8 mouse cellular contexts compared by ENCODE assay signal in the genomic region with DNA sequence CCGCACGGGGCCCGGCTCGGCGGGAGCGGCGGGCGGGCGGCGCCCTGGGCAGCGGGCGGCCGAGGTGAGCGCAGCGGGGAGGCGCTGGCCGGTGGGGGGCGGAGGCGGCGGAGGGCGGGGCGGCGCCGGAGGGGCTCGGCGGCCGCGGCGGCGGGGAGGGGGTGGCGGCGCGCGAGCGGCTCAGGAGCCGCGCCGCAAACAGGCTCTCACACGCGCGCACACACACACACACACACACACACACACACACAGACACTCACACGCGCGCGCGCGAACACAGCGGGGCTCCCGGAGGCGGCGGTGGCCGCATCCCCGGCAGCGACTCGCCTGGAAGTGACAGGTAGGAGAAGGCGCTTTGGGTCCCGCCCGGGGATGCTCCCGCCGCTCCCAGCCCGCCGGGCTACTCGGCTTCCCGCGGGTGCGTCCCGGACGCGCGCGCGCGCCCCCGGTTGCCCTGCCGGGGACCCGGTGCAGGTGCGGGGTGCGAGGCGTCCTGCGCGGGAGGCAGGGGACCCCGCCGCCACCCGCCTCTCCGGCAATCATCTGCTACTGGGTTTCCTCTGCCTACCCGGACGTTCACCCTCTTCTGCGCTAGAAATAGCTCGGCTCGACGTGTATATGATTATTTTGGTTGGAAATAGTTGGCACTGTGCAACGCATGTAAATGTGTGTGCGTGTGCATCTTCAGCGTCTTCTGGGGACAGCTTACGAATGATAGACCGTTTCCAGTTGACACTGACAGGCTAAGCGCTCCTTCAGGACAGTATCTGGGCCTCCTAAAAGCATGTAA. TPM values are rescaled to one million over a fixed set of nuclear protein-coding genes. Genes with fewer than 3 reads are reported as not detected.
DNase-seq lines count a peak whose midpoint lies in the region; ATAC-seq and TF ChIP-seq lines count a peak whose summit lies in the region.

No protein-coding gene starts in this region.

- ATAC-seq in frontal cortex, adult (ENCODE audit: low TSS enrichment): peak; percentile 42
- peak; percentile 24 to 34 for ATAC-seq in hematopoietic stem cell, adult 5-6 weeks (replicated peaks in 1 of 2; ENCODE audit: insufficient read depth in 1 of 2, low FRiP score in 2 of 2, low TSS enrichment in 1 of 2, low read depth in 1 of 2, poor library complexity in 2 of 2, severe bottlenecking in 2 of 2)

- no peak for TF ChIP-seq CTCF in cerebellum, adult 2 months (IDR thresholded peaks at IDR 0.05; ENCODE audit: borderline replicate concordance, insufficient read depth, low read depth, low read length)

- H3K4me3 ChIP-seq in cerebellum, adult 2 months (replicated peaks; ENCODE audit: insufficient read depth, low read depth, low read length): peak overlapping the region; percentile 80

- DNase-seq in Muller cell, postnatal 12 days (ENCODE audit: inconsistent ontology term): peak; percentile 71
- DNase-seq in cerebellum, adult 2 months: peak; percentile 80 to 84
- DNase-seq in layer of hippocampus, postnatal 10 days (ENCODE audit: low spot score in 2 of 2): peak; percentile 51 to 64
- peak; percentile 59 for DNase-seq in lung, postnatal 10 days
- DNase-seq in retina, embryonic 14.5 days (ENCODE audit: low spot score): peak; percentile 70
- DNase-seq in thymus, postnatal 4 days: peak; percentile 84

- H3K4me1 ChIP-seq in cerebellum, adult 2 months (ENCODE audit: control insufficient read depth, insufficient read depth, low read length): peaks cover 11% of the 10 kb centered on the region; the same call in 1 of the 2 replicates

- H3K27me3 ChIP-seq in cerebellum, adult 2 months (ENCODE audit: control insufficient read depth, insufficient read depth, low read length): no peaks in the 10 kb centered on the region

- H3K27ac ChIP-seq in cerebellum, adult 2 months (ENCODE audit: insufficient read depth, low read length): peak overlapping the region; percentile 98

- peak; percentile 34; the same call in 1 of the 2 replicates for TF ChIP-seq POLR2A in cerebellum, adult 2 months (IDR thresholded peaks at IDR 0.05; ENCODE audit: borderline replicate concordance, insufficient read depth, low read length)

- WGBS in cerebellum, adult 2 months: 2% methylated on average over 62 of the region's 97 CpGs

RNA-seq across cellular contexts. Expression of gene Plcb4, which starts 0.8 kb away (rescaled TPM):
- 166 and 191 TPM in 2 replicates for polyA plus RNA-seq in cerebellum, adult 2 months (2012; rRNA removed)
- 36.1 and 38.5 TPM in 2 replicates for total RNA-seq in hematopoietic stem cell, adult 5-6 weeks (2017)
- total RNA-seq in layer of hippocampus, postnatal 10 days (2021): 10 to 100 TPM; 20.2 to 23.7 TPM

Comparison
In these comparisons a context has a peak if more than half of its experiments do, and no peak if none do; other contexts are left out.
1. Peak in every context shown above with its lines: DNase-seq, ATAC-seq, H3K4me3 ChIP-seq and H3K27ac ChIP-seq.